Mouse (Mus musculus) kidney, postnatal 0 days (tissue): ENCODE measurements around the gene Zfp626. TPM values are rescaled to one million over a fixed set of nuclear protein-coding genes. Genes with fewer than 3 reads are reported as not detected.
"Not testable (repeated sequence)": the region's sequence is repeated elsewhere in the genome, so short reads cannot be mapped to it uniquely, and the experiment has no call there.

Experiments
- ATAC-seq: fragments of 200-750 bp; cut with Nextera tagmentation; replicated peaks from 2 replicates; pipeline ENCODE4 v1.8.0; 2017; ENCODE audit warnings: low read depth, moderate number of reproducible peaks, moderate TSS enrichment, moderate library complexity; ENCODE audit not compliant: low FRiP score
- DNase-seq: peaks from one replicate; pipeline ENCODE4 v3.0.0-alpha.2; 2016; ENCODE audit warnings: low spot score
- H3K27ac ChIP-seq: fragments of 300-500 bp; sonication (generic); 2 replicates; pipeline ENCODE4 v1.5.1; 2014; ENCODE audit warnings: mild to moderate bottlenecking
- H3K27me3 ChIP-seq: fragments of 300-500 bp; sonication (generic); 2 replicates; pipeline ENCODE4 v1.6.1; 2014; ENCODE audit warnings: low read length, mixed read lengths; ENCODE audit not compliant: insufficient read depth
- H3K36me3 ChIP-seq: fragments of 300-500 bp; sonication (generic); 2 replicates; pipeline ENCODE4 v1.6.1; 2014; ENCODE audit warnings: low read length, mixed read lengths; ENCODE audit not compliant: insufficient read depth
- H3K4me1 ChIP-seq: fragments of 300-500 bp; sonication (generic); replicated peaks from 2 replicates; pipeline ENCODE4 v1.6.1; 2014; ENCODE audit warnings: antibody characterized with exemption, low read length, mixed read lengths; ENCODE audit not compliant: insufficient read depth
- H3K4me2 ChIP-seq: fragments of 300-500 bp; sonication (generic); 2 replicates; pipeline ENCODE4 v1.6.1; 2014; ENCODE audit warnings: mild to moderate bottlenecking, low read length, moderate library complexity, mixed read lengths
- H3K4me3 ChIP-seq: fragments of 300-500 bp; sonication (generic); replicated peaks from 2 replicates; pipeline ENCODE4 v1.5.1; 2014; ENCODE audit warnings: low read depth, low read length
- H3K9ac ChIP-seq: fragments of 300-500 bp; sonication (generic); 2 replicates; pipeline ENCODE4 v1.6.1; 2014; ENCODE audit warnings: low read depth, low read length
- H3K9me3 ChIP-seq: fragments of 300-500 bp; sonication (generic); replicated peaks from 2 replicates; pipeline ENCODE4 v1.6.1; 2016; ENCODE audit warnings: low read length, inconsistent platforms, mixed read lengths
- CTCF ChIP-seq: IDR thresholded peaks from 2 replicates; pipeline ENCODE4 v1.5.1; 2016; ENCODE audit warnings: antibody characterized with exemption, low read depth, mild to moderate bottlenecking, moderate library complexity
- WGBS: fragments of 180-500 bp; shearing (Covaris S2); extraction: QIAGEN DNeasy Blood & Tissue Kit; methylation state at CpG from one replicate; pipeline ENCODE4 v1.1.7; 2014; 5-methylcytosine and 5-hydroxymethylcytosine counted together
- polyA plus RNA-seq: library from polyadenylated mRNA; unstranded; fragments of >200 nt; fragmentation: Nextera tagmentation; extraction: Ambion mirVana; gene quantifications from 2 replicates; pipeline ENCODE4 v1.2.1, GENCODE M21; 2015

Gene Zfp626
- polyA plus RNA-seq: 1.9 and 2.3 TPM in 2 replicates

DNA sequence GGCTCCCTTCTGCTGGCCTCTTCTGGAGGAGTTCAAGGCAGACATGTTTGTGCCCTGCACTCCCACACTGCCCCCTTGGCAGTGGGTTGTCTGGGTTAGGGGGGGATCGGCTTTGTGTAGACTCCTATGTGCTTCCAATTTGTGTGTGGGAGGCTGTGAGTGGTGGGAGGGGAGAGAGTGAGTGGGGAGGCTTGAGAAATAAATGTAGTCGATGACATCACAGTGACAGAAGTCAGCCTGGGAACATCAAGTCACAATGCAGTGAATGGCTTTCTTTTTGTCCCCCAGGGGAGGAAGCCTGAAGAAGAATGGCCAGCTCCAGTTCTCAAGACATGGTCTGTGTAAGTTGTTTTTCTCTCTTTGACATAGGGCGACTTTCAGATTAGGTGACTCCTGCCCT, at the start of gene Zfp626:
Gene Zfp626 (plus strand): TSS at position 301 of the 400 bp plus-strand sequence.
- not testable (repeated sequence) for DNase-seq, H3K4me3 ChIP-seq, ATAC-seq, H3K4me1 ChIP-seq, H3K27me3 ChIP-seq, H3K9ac ChIP-seq, H3K27ac ChIP-seq, H3K4me2 ChIP-seq, H3K9me3 ChIP-seq
- 83% methylated on average over 2 of the region's 3 CpGs for WGBS
- H3K36me3 ChIP-seq: peaks cover 18% of the 10 kb centered on the region

DNA sequence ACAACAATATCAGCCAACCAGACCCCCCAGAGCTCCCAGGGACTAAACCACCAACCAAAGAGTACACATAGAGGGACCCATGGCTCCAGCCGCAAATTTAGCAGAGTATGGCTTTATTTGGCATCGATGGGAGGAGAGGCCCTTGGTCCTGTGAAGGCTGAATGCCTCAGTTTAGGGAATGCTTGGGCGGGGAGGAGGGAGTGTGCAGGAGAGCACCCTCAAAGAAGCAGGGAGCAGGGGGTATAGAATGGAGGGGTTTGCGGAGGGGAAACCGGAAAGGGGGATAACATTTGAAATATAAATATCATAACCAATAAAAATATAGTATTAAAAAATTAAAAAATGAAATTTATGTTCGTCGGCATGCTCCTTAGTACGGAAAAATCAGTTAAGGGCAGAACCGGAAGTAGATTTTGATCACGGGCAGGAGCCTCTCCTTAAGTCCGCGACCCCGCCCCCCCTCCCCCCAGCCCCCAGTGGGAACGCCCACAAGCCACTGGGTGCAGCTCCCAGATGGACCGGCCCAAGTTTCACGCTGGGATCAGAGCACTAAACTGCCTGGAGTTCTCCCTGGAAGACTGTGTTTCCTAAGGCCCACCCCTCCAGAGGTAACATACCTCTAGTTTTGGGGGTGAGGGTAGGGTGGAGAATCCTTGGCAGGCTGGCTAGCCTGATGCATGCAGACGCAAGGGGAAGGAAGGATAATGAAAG, 41.7 kb upstream of the Zfp626 start:
- no peak overlapping the region for H3K9ac ChIP-seq
- ATAC-seq (no peak), DNase-seq (peak; percentile 9)
- H3K4me3 ChIP-seq: peak overlapping the region; percentile 22
- no peaks in the 10 kb centered on the region for H3K9me3 ChIP-seq
- no peaks in the 10 kb centered on the region for H3K27me3 ChIP-seq
- H3K36me3 ChIP-seq: no peaks in the 10 kb centered on the region
- H3K4me2 ChIP-seq: peak overlapping the region; percentile 52
- H3K4me1 ChIP-seq: no peaks in the 10 kb centered on the region
- 10% methylated on average over 17 of the region's 17 CpGs for WGBS
- H3K27ac ChIP-seq: no peak overlapping the region
- no peak for TF ChIP-seq CTCF

DNA sequence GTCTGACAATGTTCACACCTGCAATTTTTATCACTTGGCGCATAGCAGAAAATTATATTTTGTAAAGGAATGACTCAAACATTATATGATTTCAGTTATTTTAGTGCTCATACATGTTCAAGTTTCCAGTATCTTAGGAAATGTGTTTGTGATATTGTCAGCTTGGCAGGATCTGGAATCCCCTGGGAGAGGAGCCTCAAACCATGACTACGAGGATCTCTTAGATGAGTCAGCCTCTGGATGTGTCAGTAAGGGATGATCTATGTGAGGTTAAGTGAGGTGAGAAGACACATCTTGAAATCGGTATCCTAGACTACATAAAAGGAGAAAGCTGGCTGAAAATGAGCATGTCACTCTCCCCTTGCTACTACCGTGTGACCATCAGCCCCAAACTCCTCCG, 17.7 kb upstream of the Zfp626 start:
- Histone ChIP-seq H3K36me3 (no peaks in the 10 kb centered on the region), H3K9ac (no peak overlapping the region), H3K4me2 (no peak overlapping the region), H3K27me3 (no peaks in the 10 kb centered on the region), H3K4me1 (no peaks in the 10 kb centered on the region), H3K9me3 (0 out of 2 replicates have a peak, but pooled peaks cover 8% of the 10 kb centered on the region), H3K4me3 (no peak overlapping the region), H3K27ac (no peak overlapping the region)
- TF ChIP-seq CTCF: no peak
- 67% methylated on average over 5 of the region's 5 CpGs for WGBS
- DNase-seq (no peak), ATAC-seq (no peak)

DNA sequence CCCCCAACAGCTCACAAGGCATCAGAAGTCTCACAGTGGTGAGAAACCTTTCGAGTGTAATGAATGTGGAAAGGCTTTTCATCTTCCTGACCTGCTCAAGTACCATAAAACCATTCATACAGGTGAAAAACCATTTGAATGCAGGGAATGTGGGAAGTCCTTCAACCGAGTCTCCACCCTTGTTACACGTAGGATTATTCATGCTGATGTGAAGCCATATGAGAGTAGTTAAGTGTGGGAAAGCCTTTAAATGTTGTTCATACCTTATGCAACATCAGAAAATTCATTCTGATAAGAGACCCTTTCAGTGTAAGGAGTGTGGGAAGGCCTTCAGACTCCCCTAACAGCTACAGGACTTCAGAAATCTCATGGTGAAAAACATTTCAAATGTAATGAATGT, 13.1 kb upstream of the Zfp626 start:
- not testable (repeated sequence) for H3K4me2 ChIP-seq, H3K36me3 ChIP-seq, H3K27ac ChIP-seq, H3K9ac ChIP-seq, ATAC-seq, DNase-seq, H3K4me1 ChIP-seq, H3K9me3 ChIP-seq, H3K27me3 ChIP-seq, H3K4me3 ChIP-seq
- 17% methylated on average over 3 of the region's 3 CpGs for WGBS

DNA sequence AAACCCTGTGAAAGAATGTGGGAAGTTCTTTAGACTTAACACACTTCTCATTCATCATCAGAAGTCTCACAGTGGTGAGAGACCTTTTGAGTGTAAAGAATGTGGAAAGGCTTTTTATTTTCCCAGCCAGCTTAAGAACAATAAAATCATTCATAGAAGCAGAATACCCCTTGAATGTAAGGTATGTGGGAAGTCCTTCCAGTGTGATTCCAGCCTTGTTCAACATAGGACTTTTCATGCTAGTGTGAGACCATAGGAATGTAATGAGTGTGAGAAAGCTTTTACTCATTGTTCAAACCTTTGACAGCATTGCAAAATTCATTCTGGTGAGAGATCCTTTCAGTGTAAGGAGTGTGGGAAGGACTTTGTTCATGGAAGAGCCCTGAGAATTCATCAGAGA, 12.4 kb upstream of the Zfp626 start:
- Histone ChIP-seq H3K36me3 (no peaks in the 10 kb centered on the region), H3K27ac (no peak overlapping the region), H3K4me3 (no peak overlapping the region), H3K27me3 (no peaks in the 10 kb centered on the region), H3K9ac (no peak overlapping the region), H3K4me2 (no peak overlapping the region), H3K9me3 (no peaks in the 10 kb centered on the region), H3K4me1 (0 out of 2 replicates have a peak, but pooled peaks cover 3% of the 10 kb centered on the region)
- DNase-seq: no peak
- ATAC-seq: no peak
- TF ChIP-seq CTCF: no peak

DNA sequence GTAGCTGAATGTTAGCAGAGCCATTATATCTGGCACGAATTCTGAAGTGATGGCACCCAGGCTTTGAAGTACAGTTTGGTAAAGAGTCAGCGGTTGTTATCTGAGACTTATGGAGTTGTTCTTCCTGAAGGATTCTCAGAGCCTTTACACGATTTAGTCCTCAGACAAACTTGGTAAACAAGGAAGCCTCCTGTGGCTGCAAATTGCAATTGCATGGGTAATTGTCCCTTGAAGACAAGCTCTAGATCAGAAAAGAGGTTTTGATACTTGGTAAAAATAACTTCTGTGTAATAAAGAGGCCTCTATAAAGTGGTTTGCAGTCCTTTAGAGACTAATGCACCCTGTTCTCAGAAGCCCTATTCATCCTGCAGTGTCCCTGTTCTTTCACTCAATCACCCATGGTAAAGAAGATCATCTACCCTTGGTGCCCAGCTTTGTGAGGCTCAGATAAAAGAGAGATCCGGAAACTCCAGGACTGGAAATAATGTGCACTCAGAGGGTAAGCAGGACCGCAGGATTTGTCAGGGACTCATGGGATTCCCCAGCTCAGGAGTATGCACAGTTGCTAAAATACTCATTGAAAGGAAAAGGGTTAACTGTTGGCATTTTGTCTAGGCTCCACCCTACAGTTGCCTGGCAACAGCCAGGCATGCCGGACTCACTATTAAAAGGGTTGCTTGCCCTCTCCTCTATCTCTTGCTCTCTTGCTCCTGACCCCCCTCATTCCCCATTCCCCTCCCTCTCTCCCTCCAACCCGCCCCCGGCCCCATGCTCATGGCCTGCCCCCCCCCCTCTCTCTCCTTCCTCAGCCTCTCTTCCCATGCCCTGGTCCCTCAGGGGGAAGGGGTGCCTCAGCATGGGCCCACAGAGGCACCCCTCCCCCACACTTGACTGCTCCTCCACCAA, 8.8 kb upstream of the Zfp626 start:
- peak; percentile 44 for TF ChIP-seq CTCF
- Histone ChIP-seq H3K9ac (no peak overlapping the region), H3K27ac (0 out of 2 replicates have a peak overlapping the region, but pooled peaks have one; percentile 19), H3K36me3 (no peaks in the 10 kb centered on the region), H3K4me2 (peak overlapping the region; percentile 37), H3K27me3 (no peaks in the 10 kb centered on the region), H3K9me3 (no peaks in the 10 kb centered on the region), H3K4me1 (0 out of 2 replicates have a peak, but pooled peaks cover 3% of the 10 kb centered on the region), H3K4me3 (no peak overlapping the region)
- WGBS: 31% methylated on average over 8 of the region's 8 CpGs
- DNase-seq (peak; percentile 63), ATAC-seq (peak; percentile 17)
